Mouse (Mus musculus): ENCODE results near the gene Hpn. TPM values are rescaled to one million over a fixed set of nuclear protein-coding genes. Genes with fewer than 3 reads are reported as not detected.

Gene Hpn
- total and polyA plus RNA-seq, 2 experiments from 2014 or later = 0.49 to 0.62 TPM

- H3K4me1 ChIP-seq (ENCODE audit: insufficient read depth, low read length) = no peaks in the 10 kb centered on the region
- H3K9me3 ChIP-seq (ENCODE audit: low read length) = no peaks in the 10 kb centered on the region
- no peak for TF ChIP-seq CTCF (IDR thresholded peaks at IDR 0.05)
- no peak overlapping the region for H3K27ac ChIP-seq (ENCODE audit: low read depth, low read length)
- 93% methylated on average over 5 of the region's 5 CpGs for WGBS
- H3K27me3 ChIP-seq (ENCODE audit: insufficient read depth, low read length) = no peaks in the 10 kb centered on the region
- DNase-seq (ENCODE audit: low spot score) (no peak), ATAC-seq (ENCODE audit: low FRiP score) (no peak)
- no peaks in the 10 kb centered on the region for H3K36me3 ChIP-seq (ENCODE audit: insufficient read depth, low read length)
- H3K4me3 ChIP-seq (ENCODE audit: low read depth, low read length) = no peak overlapping the region
- no peak overlapping the region for H3K9ac ChIP-seq (replicated peaks; ENCODE audit: low read length, poor library complexity, severe bottlenecking)
- no peak overlapping the region for H3K4me2 ChIP-seq (ENCODE audit: low read depth, low read length, poor library complexity, severe bottlenecking)
These were observed 45.7 kb upstream of the Hpn start for GRCm38 (mm10) chr7:31160763-31161162.

GRCm38 (mm10) chr7:31156034-31156928, 41.2 kb upstream of the Hpn start:
- Histone ChIP-seq H3K4me2 (ENCODE audit: low read depth, low read length, poor library complexity, severe bottlenecking) (no peak overlapping the region), H3K27ac (ENCODE audit: low read depth, low read length) (no peak overlapping the region), H3K4me3 (ENCODE audit: low read depth, low read length) (no peak overlapping the region), H3K9ac (replicated peaks; ENCODE audit: low read length, poor library complexity, severe bottlenecking) (no peak overlapping the region), H3K36me3 (ENCODE audit: insufficient read depth, low read length) (no peaks in the 10 kb centered on the region), H3K27me3 (ENCODE audit: insufficient read depth, low read length) (no peaks in the 10 kb centered on the region), H3K9me3 (ENCODE audit: low read length) (no peaks in the 10 kb centered on the region), H3K4me1 (ENCODE audit: insufficient read depth, low read length) (0 out of 2 replicates have a peak, but pooled peaks cover 4% of the 10 kb centered on the region)
- DNase-seq (ENCODE audit: low spot score) (no peak), ATAC-seq (ENCODE audit: low FRiP score) (no peak)
- peak; percentile 42 for TF ChIP-seq CTCF (IDR thresholded peaks at IDR 0.05)
- 54% methylated on average over 17 of the region's 19 CpGs for WGBS

- H3K36me3 ChIP-seq (ENCODE audit: insufficient read depth, low read length) = no peaks in the 10 kb centered on the region
- no peak within 1 kb of the TSS for H3K9ac ChIP-seq (replicated peaks; ENCODE audit: low read length, poor library complexity, severe bottlenecking)
- no peak within 1 kb of the TSS for H3K27ac ChIP-seq (ENCODE audit: low read depth, low read length)
- 66% methylated on average over 5 of the region's 5 CpGs for WGBS
- no peaks in the 10 kb centered on the region for H3K9me3 ChIP-seq (ENCODE audit: low read length)
- H3K4me2 ChIP-seq (ENCODE audit: low read depth, low read length, poor library complexity, severe bottlenecking) = no peak within 1 kb of the TSS
- TF ChIP-seq CTCF (IDR thresholded peaks at IDR 0.05) = no peak
- no peak within 1 kb of the TSS for H3K4me3 ChIP-seq (ENCODE audit: low read depth, low read length)
- H3K4me1 ChIP-seq (ENCODE audit: insufficient read depth, low read length) = 0 out of 2 replicates have a peak, but pooled peaks cover 4% of the 10 kb centered on the region
- no peaks in the 10 kb centered on the region for H3K27me3 ChIP-seq (ENCODE audit: insufficient read depth, low read length)
- DNase-seq (ENCODE audit: low spot score) = no peak
- ATAC-seq (ENCODE audit: low FRiP score) = no peak
These were observed 40.4 kb upstream of the Hpn start, which contains the start of gene Gramd1a for GRCm38 (mm10) chr7:31155296-31156033. Gene Gramd1a, minus strand, starts transcription at chr7:31155896.

GRCm38 (mm10) chr7:31153536-31154320, 38.6 kb upstream of the Hpn start:
- H3K4me1 ChIP-seq (ENCODE audit: insufficient read depth, low read length) = 0 out of 2 replicates have a peak, but pooled peaks cover 5% of the 10 kb centered on the region
- no peaks in the 10 kb centered on the region for H3K36me3 ChIP-seq (ENCODE audit: insufficient read depth, low read length)
- no peak for TF ChIP-seq CTCF (IDR thresholded peaks at IDR 0.05)
- H3K4me3 ChIP-seq (ENCODE audit: low read depth, low read length) = no peak overlapping the region
- H3K9ac ChIP-seq (replicated peaks; ENCODE audit: low read length, poor library complexity, severe bottlenecking) = no peak overlapping the region
- ATAC-seq (ENCODE audit: low FRiP score) (no peak), DNase-seq (ENCODE audit: low spot score) (no peak)
- WGBS = 90% methylated on average over 6 of the region's 6 CpGs
- H3K9me3 ChIP-seq (ENCODE audit: low read length) = no peaks in the 10 kb centered on the region
- H3K27me3 ChIP-seq (ENCODE audit: insufficient read depth, low read length) = no peaks in the 10 kb centered on the region
- H3K27ac ChIP-seq (ENCODE audit: low read depth, low read length) = no peak overlapping the region
- no peak overlapping the region for H3K4me2 ChIP-seq (ENCODE audit: low read depth, low read length, poor library complexity, severe bottlenecking)

GRCm38 (mm10) chr7:31151301-31152241, 36.5 kb upstream of the Hpn start:
- Histone ChIP-seq H3K4me3 (ENCODE audit: low read depth, low read length) (peak overlapping the region; percentile 91), H3K9me3 (ENCODE audit: low read length) (no peaks in the 10 kb centered on the region), H3K4me1 (ENCODE audit: insufficient read depth, low read length) (0 out of 2 replicates have a peak, but pooled peaks cover 15% of the 10 kb centered on the region), H3K4me2 (ENCODE audit: low read depth, low read length, poor library complexity, severe bottlenecking) (peak overlapping the region; percentile 84), H3K27me3 (ENCODE audit: insufficient read depth, low read length) (no peaks in the 10 kb centered on the region), H3K36me3 (ENCODE audit: insufficient read depth, low read length) (no peaks in the 10 kb centered on the region), H3K27ac (ENCODE audit: low read depth, low read length) (peak overlapping the region; percentile 99), H3K9ac (replicated peaks; ENCODE audit: low read length, poor library complexity, severe bottlenecking) (peak overlapping the region; percentile 100)
- ATAC-seq (ENCODE audit: low FRiP score) = peak; percentile 73
- no peak for TF ChIP-seq CTCF (IDR thresholded peaks at IDR 0.05)
- WGBS = 13% methylated on average over 23 of the region's 23 CpGs
- peak; percentile 62 for DNase-seq (ENCODE audit: low spot score)
